Mouse (Mus musculus) neural tube, embryonic 14.5 days (tissue): ENCODE results near the gene Bex3. TPM values are rescaled to one million over a fixed set of nuclear protein-coding genes. Genes with fewer than 3 reads are reported as not detected.

Source experiments
- ATAC-seq: fragments of 200-750 bp; cut with Nextera tagmentation; 2 replicates; pipeline ENCODE4 v1.8.0; 2017; ENCODE audit warnings: low read depth, mild to moderate bottlenecking, moderate TSS enrichment, moderate library complexity
- H3K27ac ChIP-seq: fragments of 300-500 bp; sonication (generic); 2 replicates; pipeline ENCODE4 v1.5.1; 2014; ENCODE audit warnings: low read depth, mild to moderate bottlenecking, control low read depth, low read length, moderate library complexity, mixed read lengths
- H3K27me3 ChIP-seq: fragments of 300-500 bp; sonication (generic); 2 replicates; pipeline ENCODE4 v1.6.1; 2014; ENCODE audit warnings: low read length; ENCODE audit not compliant: control insufficient read depth, insufficient read depth
- H3K36me3 ChIP-seq: fragments of 300-500 bp; sonication (generic); 2 replicates; pipeline ENCODE4 v1.6.1; 2014; ENCODE audit warnings: low read length, mixed read lengths; ENCODE audit not compliant: control insufficient read depth, insufficient read depth
- H3K4me1 ChIP-seq: fragments of 300-500 bp; sonication (generic); 2 replicates; pipeline ENCODE4 v1.6.1; 2014; ENCODE audit warnings: low read length; ENCODE audit not compliant: control insufficient read depth, insufficient read depth
- H3K4me2 ChIP-seq: fragments of 300-500 bp; sonication (generic); 2 replicates; pipeline ENCODE4 v1.6.1; 2014; ENCODE audit warnings: mild to moderate bottlenecking, low read depth, low read length, control low read depth
- H3K4me3 ChIP-seq: fragments of 300-500 bp; sonication (generic); 2 replicates; pipeline ENCODE4 v1.5.1; 2014; ENCODE audit warnings: low read depth, low read length, control low read depth, mixed read lengths
- H3K9ac ChIP-seq: fragments of 300-500 bp; sonication (generic); replicated peaks from 2 replicates; pipeline ENCODE4 v1.6.1; 2014; ENCODE audit warnings: low read depth, mild to moderate bottlenecking, control low read depth, low read length, mixed read lengths
- H3K9me3 ChIP-seq: fragments of 300-500 bp; sonication (generic); 2 replicates; pipeline ENCODE4 v1.6.1; 2016; ENCODE audit warnings: low read length; ENCODE audit not compliant: control insufficient read depth
- WGBS: fragments of 180-500 bp; shearing (Covaris S2); extraction: QIAGEN DNeasy Blood & Tissue Kit; methylation state at CpG from one replicate; pipeline ENCODE4 v1.1.7; 2014; 5-methylcytosine and 5-hydroxymethylcytosine counted together
- polyA plus RNA-seq: library from polyadenylated mRNA; unstranded; fragments of >200 nt; fragmentation: Nextera tagmentation; extraction: Ambion mirVana; gene quantifications from 2 replicates; pipeline ENCODE4 v1.2.1, GENCODE M21; 2014

The Bex3 gene
- polyA plus RNA-seq, 1 experiment from 2014 or later = 849 TPM

DNA sequence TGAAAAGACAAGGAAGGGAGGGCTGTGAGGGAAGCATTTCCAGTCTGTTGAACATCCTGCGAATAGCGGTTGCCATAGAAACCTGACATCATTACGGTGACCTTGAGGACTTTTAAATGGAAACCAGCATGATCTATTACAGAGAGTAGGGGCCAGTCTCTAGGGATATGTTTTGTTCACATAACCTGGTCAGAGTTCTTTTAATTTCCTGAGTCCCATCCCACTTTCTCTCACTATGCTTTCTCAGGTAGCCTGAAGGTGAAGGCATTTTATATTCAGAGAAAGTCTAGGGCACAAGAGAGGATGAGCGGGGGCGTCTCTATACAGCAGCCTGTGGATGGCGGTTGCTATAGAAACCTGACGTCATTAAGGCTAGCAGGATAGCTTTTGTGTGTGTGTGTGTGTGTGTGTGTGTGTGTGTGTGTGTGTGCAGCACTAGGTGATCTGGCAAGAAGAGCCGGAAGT is 20.8 kb downstream of the Bex3 start:
- Histone ChIP-seq H3K27ac (peak overlapping the region; percentile 71), H3K9ac (no peak overlapping the region), H3K27me3 (no peaks in the 10 kb centered on the region), H3K4me3 (no peak overlapping the region), H3K9me3 (no peaks in the 10 kb centered on the region), H3K4me2 (peak overlapping the region; percentile 30), H3K4me1 (no peaks in the 10 kb centered on the region), H3K36me3 (no peaks in the 10 kb centered on the region)
- 21% methylated on average over 8 of the region's 8 CpGs for WGBS
- ATAC-seq = peak; percentile 98

DNA sequence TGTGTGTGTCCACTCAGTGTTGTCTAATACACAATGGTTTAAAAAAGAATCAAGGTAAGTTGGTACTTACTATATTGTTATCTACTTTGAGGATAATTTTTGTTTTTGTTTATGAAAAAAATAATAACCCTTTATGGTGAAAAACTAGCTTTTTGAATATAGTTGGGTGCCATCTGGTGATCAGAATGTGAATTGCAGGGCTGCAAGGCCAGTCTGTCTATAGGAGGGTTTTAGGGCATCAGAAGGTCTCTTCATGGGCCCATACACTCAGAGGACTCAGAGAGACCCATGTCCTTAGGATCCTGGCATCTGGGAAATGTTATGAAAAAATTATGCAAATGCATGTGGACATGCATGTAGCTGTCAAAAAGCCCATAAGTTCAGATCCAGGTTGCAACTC is 34.2 kb downstream of the Bex3 start:
- Histone ChIP-seq H3K27me3 (no peaks in the 10 kb centered on the region), H3K9ac (no peak overlapping the region), H3K4me1 (no peaks in the 10 kb centered on the region), H3K4me2 (no peak overlapping the region), H3K36me3 (no peaks in the 10 kb centered on the region), H3K4me3 (no peak overlapping the region), H3K9me3 (no peaks in the 10 kb centered on the region), H3K27ac (no peak overlapping the region)
- no peak; the same call in 1 of the 2 replicates for ATAC-seq

DNA sequence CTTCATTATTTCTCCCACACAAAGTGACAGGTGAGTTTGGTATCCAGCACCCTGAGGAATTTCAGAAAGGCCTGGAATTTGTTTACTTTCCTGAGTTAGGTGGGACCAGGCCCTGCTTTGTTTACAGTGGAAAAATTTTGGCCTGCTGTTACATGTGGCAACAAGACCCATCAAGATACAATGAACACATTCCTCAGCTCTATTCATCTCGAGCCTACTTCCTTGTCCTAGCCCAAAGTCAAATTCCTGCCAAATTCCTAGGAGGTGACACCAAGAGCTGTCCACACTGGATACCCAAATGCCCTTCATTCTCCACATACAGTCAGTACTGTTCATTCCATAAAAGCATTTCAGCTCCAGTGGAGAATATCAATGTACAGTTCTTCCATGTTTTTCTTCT is 36.1 kb downstream of the Bex3 start:
- no peak overlapping the region for H3K4me3 ChIP-seq
- no peaks in the 10 kb centered on the region for H3K9me3 ChIP-seq
- 61% methylated on average over 1 of the region's 1 CpGs for WGBS
- no peaks in the 10 kb centered on the region for H3K36me3 ChIP-seq
- H3K4me1 ChIP-seq = no peaks in the 10 kb centered on the region
- ATAC-seq = no peak
- no peak overlapping the region for H3K27ac ChIP-seq
- no peaks in the 10 kb centered on the region for H3K27me3 ChIP-seq
- H3K4me2 ChIP-seq = no peak overlapping the region
- H3K9ac ChIP-seq = no peak overlapping the region

DNA sequence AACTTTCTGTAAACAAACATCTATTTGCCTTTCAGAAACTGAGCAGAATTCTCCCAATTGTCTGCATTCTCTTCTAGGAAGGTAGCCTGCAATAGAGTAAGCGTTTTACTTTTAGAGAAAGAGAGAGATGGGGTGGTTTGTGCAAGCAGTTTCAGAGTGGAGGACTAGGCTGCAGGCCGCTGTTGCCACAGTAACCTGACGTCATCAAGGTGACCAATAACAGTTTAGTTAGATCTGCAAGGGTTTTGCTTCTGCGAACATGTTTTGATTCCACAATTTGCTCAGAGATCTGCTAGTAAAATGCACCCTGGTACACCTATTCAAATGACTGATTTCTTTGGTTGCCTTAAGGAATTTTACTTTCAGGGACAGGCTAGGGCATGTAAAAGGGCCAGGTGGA is 43.2 kb downstream of the Bex3 start:
- 23% methylated on average over 4 of the region's 4 CpGs for WGBS
- Histone ChIP-seq H3K27ac (0 out of 2 replicates have a peak overlapping the region, but pooled peaks have one; percentile 28), H3K9me3 (no peaks in the 10 kb centered on the region), H3K4me3 (0 out of 2 replicates have a peak overlapping the region, but pooled peaks have one; percentile 12), H3K27me3 (no peaks in the 10 kb centered on the region), H3K9ac (no peak overlapping the region), H3K4me1 (no peaks in the 10 kb centered on the region), H3K36me3 (no peaks in the 10 kb centered on the region), H3K4me2 (peak overlapping the region; percentile 26; the same call in 1 of the 2 replicates)
- peak; percentile 81 for ATAC-seq

DNA sequence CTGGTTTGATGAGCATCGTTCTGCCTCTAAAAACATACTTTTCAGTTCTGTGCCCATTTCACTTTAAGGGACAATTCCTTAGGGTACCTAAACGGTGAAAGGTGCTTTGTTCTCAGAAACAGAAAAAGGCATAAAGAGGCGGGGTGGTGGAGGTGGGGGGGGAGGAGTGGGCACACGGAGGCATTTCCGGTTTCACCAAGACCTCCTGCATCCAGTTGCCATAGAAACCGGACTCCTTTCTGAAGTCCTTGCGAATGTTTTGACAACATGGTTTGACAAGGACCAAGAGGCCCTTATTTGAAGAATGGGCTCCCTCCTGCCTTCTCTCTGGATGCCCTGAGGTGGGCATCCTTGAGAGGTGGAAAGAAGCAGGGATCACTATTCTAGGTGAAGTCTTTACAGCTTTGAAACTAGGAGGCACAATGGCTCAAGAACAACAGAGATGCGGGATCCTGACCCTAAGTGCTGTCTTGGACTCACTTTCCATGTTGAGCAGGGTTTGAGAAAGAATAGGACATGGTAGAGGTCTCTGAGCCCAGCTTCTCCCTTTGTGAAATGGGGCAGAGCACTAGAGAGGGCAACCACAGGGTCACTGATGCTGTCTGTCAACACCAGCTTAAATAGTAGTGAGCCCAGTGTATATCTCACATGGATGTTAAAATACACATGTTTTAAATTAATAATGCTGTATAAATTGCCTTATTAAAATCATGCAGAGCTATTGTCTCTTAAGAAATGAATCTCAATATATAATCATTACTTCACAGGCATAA is 43.9 kb downstream of the Bex3 start:
- Histone ChIP-seq H3K4me1 (no peaks in the 10 kb centered on the region), H3K4me2 (peak overlapping the region; percentile 26; the same call in 1 of the 2 replicates), H3K9me3 (no peaks in the 10 kb centered on the region), H3K9ac (no peak overlapping the region), H3K36me3 (no peaks in the 10 kb centered on the region), H3K4me3 (0 out of 2 replicates have a peak overlapping the region, but pooled peaks have one; percentile 12), H3K27ac (no peak overlapping the region), H3K27me3 (no peaks in the 10 kb centered on the region)
- peak; percentile 58 for ATAC-seq
- WGBS = 33% methylated on average over 8 of the region's 8 CpGs

DNA sequence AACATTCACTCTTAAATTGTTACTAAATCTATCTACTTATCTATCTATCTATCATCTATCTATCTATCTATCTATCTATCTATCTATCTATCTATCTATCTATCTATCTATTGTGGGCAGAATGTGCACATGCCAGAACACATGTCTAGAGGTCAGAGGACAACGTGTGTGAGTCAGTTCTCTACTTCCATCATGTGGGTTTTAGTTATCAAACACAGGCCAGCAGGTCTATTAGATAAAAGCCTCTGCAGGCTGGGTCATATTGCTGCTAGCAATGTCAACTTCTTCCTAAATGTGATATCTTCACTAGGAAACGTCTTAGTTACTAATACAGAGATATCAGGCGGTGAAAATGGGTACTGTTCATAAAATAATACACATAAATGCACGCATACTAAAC is 49.9 kb downstream of the Bex3 start:
- 69% methylated on average over 4 of the region's 4 CpGs for WGBS
- no peak for ATAC-seq
- Histone ChIP-seq H3K9me3 (no peaks in the 10 kb centered on the region), H3K4me2 (no peak overlapping the region), H3K4me3 (no peak overlapping the region), H3K9ac (no peak overlapping the region), H3K36me3 (no peaks in the 10 kb centered on the region), H3K27me3 (no peaks in the 10 kb centered on the region), H3K27ac (no peak overlapping the region), H3K4me1 (no peaks in the 10 kb centered on the region)

Other genes with a start within 250 kb of the Bex3 start
- gene Arxes1, start 236.9 kb upstream of the Bex3 start, polyA plus RNA-seq = 145 and 160 TPM in 2 replicates
- gene Bex2, start 202.0 kb upstream of the Bex3 start, polyA plus RNA-seq = 610 and 698 TPM in 2 replicates
- 0.08 TPM in 1 of 2 replicates, not detected in the other for gene Nxf3, start 185.0 kb upstream of the Bex3 start, polyA plus RNA-seq
- 115 and 152 TPM in 2 replicates for gene Bex4, start 131.3 kb upstream of the Bex3 start, polyA plus RNA-seq
- gene Tceal8, start 97.9 kb upstream of the Bex3 start, polyA plus RNA-seq = 119 and 142 TPM in 2 replicates
- 9.1 and 16.4 TPM in 2 replicates for gene Tceal5, start 66.4 kb upstream of the Bex3 start, polyA plus RNA-seq
- 2.3 and 4.6 TPM in 2 replicates for gene Tceal7, start 55.5 kb upstream of the Bex3 start, polyA plus RNA-seq
- gene Bex1, start 54.7 kb upstream of the Bex3 start, polyA plus RNA-seq = 220 and 263 TPM in 2 replicates
- 268 and 285 TPM in 2 replicates for gene Tceal9, start 25.2 kb upstream of the Bex3 start, polyA plus RNA-seq
- not detected in 2 replicates for gene Kir3dl1, start 247.7 kb downstream of the Bex3 start, polyA plus RNA-seq